In genomic region chr1:62743064-62743694, GRCm38 (mm10) we compare ENCODE assay signal across 12 mouse cellular contexts. TPM values are rescaled to one million over a fixed set of nuclear protein-coding genes. Genes with fewer than 3 reads are reported as not detected.
DNase-seq lines count a peak whose midpoint lies in the region; ATAC-seq and TF ChIP-seq lines count a peak whose summit lies in the region.
"Had no signal": no experiment of that assay in that cellular context is flagged by ENCODE, and none has a peak within 500 bp of the region (broad histone marks: within the 10 kb centered on the region; RNA-seq: fewer than 3 reads in every experiment).

No protein-coding gene starts in this region.

- peaks cover 3% of the 10 kb centered on the region; the same call in 1 of the 2 replicates for H3K36me3 ChIP-seq in hindbrain, embryonic 15.5 days

- peak in 1 of 2 experiments; percentile 11 for DNase-seq in layer of hippocampus, adult 2 months (ENCODE audit: low spot score in 2 of 2)
- DNase-seq in layer of hippocampus, adult 11-12 months (ENCODE audit: low spot score): no peak
- peak; percentile 48 for DNase-seq in embryo, embryonic 9.5 days (ENCODE audit: extremely low spot score)
- peak; percentile 47 for DNase-seq in retina, embryonic 14.5 days (ENCODE audit: low spot score)
- DNase-seq in c-Kit-positive CD71-positive TER-119-positive erythroid progenitor cells, embryonic 14.5 days (ENCODE audit: low spot score): no peak
- DNase-seq in adrenal gland, adult (ENCODE audit: inconsistent age in 2 of 2, low spot score in 1 of 2): no peak
- DNase-seq in lung, postnatal 4 days: no peak
- DNase-seq: gastrocnemius, postnatal 25 days; lung, adult 2 months; right cerebral cortex, adult 18-20 months had no signal

- H3K27ac ChIP-seq in layer of hippocampus, adult 2 months: peak overlapping the region; percentile 65
- 0 out of 2 replicates have a peak overlapping the region, but pooled peaks have one; percentile 32 for H3K27ac ChIP-seq in hindbrain, embryonic 15.5 days (replicated peaks)

- no peak overlapping the region for H3K4me2 ChIP-seq in hindbrain, embryonic 15.5 days

- H3K9me3 ChIP-seq in hindbrain, embryonic 15.5 days: no peaks in the 10 kb centered on the region

- TF ChIP-seq CTCF in layer of hippocampus, adult 2 months (conservative IDR thresholded peaks at IDR 0.05): peak; percentile 45

- ATAC-seq in hindbrain, embryonic 15.5 days (ENCODE audit: low FRiP score, low read depth): peak; percentile 65; the same call in 1 of the 2 replicates

- H3K4me1 ChIP-seq in hindbrain, embryonic 15.5 days (replicated peaks): peaks cover 14% of the 10 kb centered on the region; the same call in 1 of the 2 replicates

- no peaks in the 10 kb centered on the region for H3K27me3 ChIP-seq in hindbrain, embryonic 15.5 days

- H3K4me3 ChIP-seq in layer of hippocampus, adult 2 months: no peak overlapping the region
- no peak overlapping the region for H3K4me3 ChIP-seq in hindbrain, embryonic 15.5 days

- H3K9ac ChIP-seq in hindbrain, embryonic 15.5 days: no peak overlapping the region

- 18% methylated on average over 8 of the region's 8 CpGs for WGBS in hindbrain, embryonic 15.5 days

RNA-seq across cellular contexts. Expression of gene Nrp2, which starts 40.1 kb away (rescaled TPM):
- total RNA-seq in layer of hippocampus, adult 2 months (2021): 10 to 100 TPM; 60.3 to 63.7 TPM
- polyA plus RNA-seq in hindbrain, embryonic 15.5 days (2015; fragmentation: Nextera tagmentation; extraction: Ambion mirVana): 28.8 and 31.5 TPM in 2 replicates
- total RNA-seq: MEL had no signal

Comparison
In these comparisons a context has a peak if more than half of its experiments do, and no peak if none do; other contexts are left out.
1. DNase-seq: peak in embryo, embryonic 9.5 days (single experiment) and retina, embryonic 14.5 days (single experiment); none in layer of hippocampus, adult 11-12 months (single experiment), c-Kit-positive CD71-positive TER-119-positive erythroid progenitor cells, embryonic 14.5 days (single experiment), adrenal gland, adult (0 of 2) and lung, postnatal 4 days (0 of 2).